Mouse (Mus musculus) stomach, embryonic 16.5 days (tissue): Measurements from ENCODE around the gene Ezr. TPM values are rescaled to one million over a fixed set of nuclear protein-coding genes. Genes with fewer than 3 reads are reported as not detected.

Experiments
- ATAC-seq: fragments of 200-750 bp; cut with Nextera tagmentation; 2 replicates; pipeline ENCODE4 v1.8.0; 2017; ENCODE audit warnings: moderate number of reproducible peaks, moderate TSS enrichment; ENCODE audit not compliant: insufficient read depth, low FRiP score
- H3K27ac ChIP-seq: fragments of 300-500 bp; sonication (generic); 2 replicates; pipeline ENCODE4 v1.5.1; 2014; ENCODE audit warnings: low read length
- H3K27me3 ChIP-seq: fragments of 300-500 bp; sonication (generic); 2 replicates; pipeline ENCODE4 v1.6.1; 2014; ENCODE audit warnings: low read length, control low read depth, mixed read lengths; ENCODE audit not compliant: control insufficient read depth, insufficient read depth
- H3K36me3 ChIP-seq: fragments of 300-500 bp; sonication (generic); 2 replicates; pipeline ENCODE4 v1.6.1; 2014; ENCODE audit warnings: low read length; ENCODE audit not compliant: control insufficient read depth, insufficient read depth
- H3K4me1 ChIP-seq: fragments of 300-500 bp; sonication (generic); 2 replicates; pipeline ENCODE4 v1.6.1; 2014; ENCODE audit warnings: low read length, control low read depth, mixed read lengths; ENCODE audit not compliant: control insufficient read depth, insufficient read depth
- H3K4me2 ChIP-seq: fragments of 300-500 bp; sonication (generic); 2 replicates; pipeline ENCODE4 v1.6.1; 2014; ENCODE audit warnings: low read depth, low read length, mixed read lengths
- H3K4me3 ChIP-seq: fragments of 300-500 bp; sonication (generic); replicated peaks from 2 replicates; pipeline ENCODE4 v1.5.1; 2014; ENCODE audit warnings: mild to moderate bottlenecking, low read length
- H3K9ac ChIP-seq: fragments of 300-500 bp; sonication (generic); 2 replicates; pipeline ENCODE4 v1.6.1; 2014; ENCODE audit warnings: low read length
- H3K9me3 ChIP-seq: fragments of 300-500 bp; sonication (generic); replicated peaks from 2 replicates; pipeline ENCODE4 v1.6.1; 2016; ENCODE audit warnings: low read length, control low read depth; ENCODE audit not compliant: control insufficient read depth
- WGBS: fragments of 180-500 bp; shearing (Covaris S2); extraction: QIAGEN DNeasy Blood & Tissue Kit; methylation state at CpG from one replicate; pipeline ENCODE4 v1.1.7; 2014; 5-methylcytosine and 5-hydroxymethylcytosine counted together
- polyA plus RNA-seq: library from polyadenylated mRNA; unstranded; fragments of >200 nt; fragmentation: Nextera tagmentation; extraction: Ambion mirVana; gene quantifications from 2 replicates; pipeline ENCODE4 v1.2.1, GENCODE M21; 2015

The Ezr gene
- polyA plus RNA-seq, 1 experiment from 2014 or later = 266 TPM

- peaks cover 36% of the 10 kb centered on the region for H3K4me1 ChIP-seq
- no peak overlapping the region for H3K9ac ChIP-seq
- no peak overlapping the region for H3K4me3 ChIP-seq
- no peaks in the 10 kb centered on the region for H3K9me3 ChIP-seq
- no peak overlapping the region for H3K4me2 ChIP-seq
- ATAC-seq = peak; percentile 59
- peak overlapping the region; percentile 80 for H3K27ac ChIP-seq
- 72% methylated on average over 8 of the region's 8 CpGs for WGBS
- H3K36me3 ChIP-seq = 0 out of 2 replicates have a peak, but pooled peaks cover 3% of the 10 kb centered on the region
- H3K27me3 ChIP-seq = no peaks in the 10 kb centered on the region
These were observed 26.7 kb downstream of the Ezr start for GRCm38 (mm10) chr17:6755873-6756272.

DNA sequence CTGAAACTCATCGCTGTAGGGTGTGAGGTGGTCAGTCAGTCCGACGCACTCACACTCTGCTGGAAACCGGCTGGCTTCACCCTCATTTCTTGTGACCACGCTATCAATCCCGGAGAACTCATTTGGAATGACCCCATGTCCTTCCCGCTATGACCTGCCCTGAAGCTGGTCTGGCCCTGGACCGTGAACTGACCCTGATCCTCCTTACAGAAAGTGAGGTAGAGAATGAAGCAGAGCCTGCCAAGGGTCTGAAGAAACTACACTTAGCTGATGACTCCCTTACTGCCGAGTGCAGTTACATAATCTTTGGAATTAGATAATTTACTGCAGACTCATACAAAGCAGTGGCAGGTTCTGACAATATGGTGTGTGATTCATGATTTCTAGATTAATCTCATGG, 27.4 kb downstream of the Ezr start:
- H3K4me1 ChIP-seq = peaks cover 36% of the 10 kb centered on the region
- H3K27ac ChIP-seq = peak overlapping the region; percentile 80; the same call in 1 of the 2 replicates
- no peak overlapping the region for H3K4me3 ChIP-seq
- H3K36me3 ChIP-seq = 0 out of 2 replicates have a peak, but pooled peaks cover 3% of the 10 kb centered on the region
- no peaks in the 10 kb centered on the region for H3K27me3 ChIP-seq
- ATAC-seq = no peak
- no peak overlapping the region for H3K4me2 ChIP-seq
- no peaks in the 10 kb centered on the region for H3K9me3 ChIP-seq
- no peak overlapping the region for H3K9ac ChIP-seq
- 79% methylated on average over 9 of the region's 9 CpGs for WGBS

DNA sequence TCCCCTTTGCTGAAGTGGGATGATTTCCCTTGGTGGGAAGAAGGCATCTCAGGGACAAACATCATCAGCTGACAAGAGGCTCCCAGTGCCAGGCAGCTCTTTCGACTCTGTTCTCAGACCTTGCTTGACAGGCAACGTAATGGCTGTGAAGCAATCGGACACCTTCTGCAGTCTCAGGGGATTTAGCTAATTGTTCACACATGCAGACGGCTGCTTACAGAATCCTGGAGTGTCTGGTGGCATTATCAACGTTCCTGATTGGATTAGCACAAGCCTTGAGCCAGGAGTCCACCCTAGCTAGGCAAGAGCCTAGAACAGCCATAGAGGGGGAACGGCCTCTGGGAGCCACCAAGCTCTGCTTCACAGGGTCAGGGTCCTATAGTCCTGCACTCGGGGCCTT, 30.2 kb downstream of the Ezr start:
- peak overlapping the region; percentile 66; the same call in 1 of the 2 replicates for H3K27ac ChIP-seq
- ATAC-seq = no peak

GRCm38 (mm10) chr17:6751221-6751859, 31.2 kb downstream of the Ezr start:
- Histone ChIP-seq H3K27ac (peak overlapping the region; percentile 66), H3K9me3 (no peaks in the 10 kb centered on the region), H3K4me2 (no peak overlapping the region), H3K9ac (no peak overlapping the region), H3K4me1 (peaks cover 16% of the 10 kb centered on the region), H3K27me3 (no peaks in the 10 kb centered on the region), H3K36me3 (0 out of 2 replicates have a peak, but pooled peaks cover 3% of the 10 kb centered on the region), H3K4me3 (no peak overlapping the region)
- peak; percentile 35; the same call in 1 of the 2 replicates for ATAC-seq
- 67% methylated on average over 11 of the region's 11 CpGs for WGBS

More for the DNA sequence above, 30.2 kb downstream of the Ezr start:
- Histone ChIP-seq H3K9ac (no peak overlapping the region), H3K9me3 (no peaks in the 10 kb centered on the region), H3K4me1 (peaks cover 23% of the 10 kb centered on the region), H3K36me3 (0 out of 2 replicates have a peak, but pooled peaks cover 3% of the 10 kb centered on the region), H3K27me3 (no peaks in the 10 kb centered on the region), H3K4me2 (no peak overlapping the region), H3K4me3 (no peak overlapping the region)
- 71% methylated on average over 7 of the region's 7 CpGs for WGBS

- no peak for ATAC-seq
- H3K9ac ChIP-seq = no peak overlapping the region
- H3K4me3 ChIP-seq = no peak overlapping the region
- 72% methylated on average over 17 of the region's 17 CpGs for WGBS
- peaks cover 5% of the 10 kb centered on the region; the same call in 1 of the 2 replicates for H3K36me3 ChIP-seq
- H3K9me3 ChIP-seq = no peaks in the 10 kb centered on the region
- H3K27ac ChIP-seq = no peak overlapping the region
- peaks cover 17% of the 10 kb centered on the region for H3K4me1 ChIP-seq
- H3K27me3 ChIP-seq = no peaks in the 10 kb centered on the region
- H3K4me2 ChIP-seq = no peak overlapping the region
These were observed 33.7 kb downstream of the Ezr start for GRCm38 (mm10) chr17:6748779-6749464.

DNA sequence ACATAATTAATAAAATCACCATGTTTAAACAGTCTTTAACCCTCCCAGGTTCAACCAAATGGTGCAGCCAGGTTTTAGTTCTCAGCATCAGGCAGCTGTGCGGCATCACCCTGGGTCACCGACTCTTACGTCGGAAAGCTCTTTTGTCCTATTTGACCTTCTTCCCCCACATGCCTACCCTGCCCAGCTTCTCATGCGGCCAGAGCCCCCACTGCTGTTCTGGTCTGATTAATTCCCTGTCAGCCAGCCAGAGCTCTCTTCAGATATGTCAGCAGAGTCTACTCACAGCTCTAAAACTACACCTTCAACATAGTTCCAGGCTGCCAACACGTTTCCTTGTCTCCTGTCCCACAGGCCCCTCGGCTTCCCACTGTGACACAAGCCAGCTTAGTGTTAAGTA, 35.1 kb downstream of the Ezr start:
- no peak for ATAC-seq
- H3K27ac ChIP-seq = no peak overlapping the region
- no peaks in the 10 kb centered on the region for H3K9me3 ChIP-seq
- 39% methylated on average over 7 of the region's 7 CpGs for WGBS
- H3K4me3 ChIP-seq = no peak overlapping the region
- peaks cover 18% of the 10 kb centered on the region for H3K4me1 ChIP-seq
- no peak overlapping the region for H3K9ac ChIP-seq
- H3K27me3 ChIP-seq = no peaks in the 10 kb centered on the region
- H3K4me2 ChIP-seq = no peak overlapping the region
- H3K36me3 ChIP-seq = peaks cover 5% of the 10 kb centered on the region; the same call in 1 of the 2 replicates

- Histone ChIP-seq H3K27ac (no peak overlapping the region), H3K9me3 (no peaks in the 10 kb centered on the region), H3K4me3 (no peak overlapping the region), H3K4me1 (peaks cover 19% of the 10 kb centered on the region), H3K27me3 (no peaks in the 10 kb centered on the region), H3K9ac (no peak overlapping the region), H3K4me2 (no peak overlapping the region), H3K36me3 (peaks cover 5% of the 10 kb centered on the region; the same call in 1 of the 2 replicates)
- no peak for ATAC-seq
- 68% methylated on average over 9 of the region's 9 CpGs for WGBS
These were observed 35.9 kb downstream of the Ezr start for GRCm38 (mm10) chr17:6746452-6747231.

GRCm38 (mm10) chr17:6745975-6746374, 36.6 kb downstream of the Ezr start:
- Histone ChIP-seq H3K9ac (no peak overlapping the region), H3K9me3 (no peaks in the 10 kb centered on the region), H3K36me3 (peaks cover 5% of the 10 kb centered on the region; the same call in 1 of the 2 replicates), H3K4me1 (peaks cover 19% of the 10 kb centered on the region), H3K27me3 (no peaks in the 10 kb centered on the region), H3K4me2 (no peak overlapping the region), H3K27ac (no peak overlapping the region), H3K4me3 (no peak overlapping the region)
- 70% methylated on average over 9 of the region's 9 CpGs for WGBS
- no peak for ATAC-seq
